11 mouse cellular contexts compared by ENCODE assay signal in genomic region chr13:99493304-99493904, GRCm38 (mm10). TPM values are rescaled to one million over a fixed set of nuclear protein-coding genes. Genes with fewer than 3 reads are reported as not detected.
A peak's percentile ranks its signal among the peaks of the same experiment; 100 is the strongest.
DNase-seq lines count a peak whose midpoint lies in the region; ATAC-seq lines count a peak whose summit lies in the region.
"Had no signal": no experiment of that assay in that cellular context is flagged by ENCODE, and none has a peak within 500 bp of the region (broad histone marks: within the 10 kb centered on the region; RNA-seq: fewer than 3 reads in every experiment).

No protein-coding gene starts in this region.

- WGBS in neural tube, embryonic 11.5 days: 62% methylated on average over 5 of the region's 5 CpGs
- WGBS in hindbrain, embryonic 12.5 days: 43% methylated on average over 5 of the region's 5 CpGs
- WGBS in midbrain, embryonic 15.5 days: 15% methylated on average over 5 of the region's 5 CpGs

- no peak overlapping the region for H3K4me2 ChIP-seq in neural tube, embryonic 11.5 days (ENCODE audit: low read depth)
- peak overlapping the region; percentile 3 for H3K4me2 ChIP-seq in hindbrain, embryonic 12.5 days (replicated peaks)
- H3K4me2 ChIP-seq in midbrain, embryonic 15.5 days: peak overlapping the region; percentile 7; the same call in 1 of the 2 replicates
- H3K4me2 ChIP-seq: liver, embryonic 11.5 days had no signal

- H3K27ac ChIP-seq in neural tube, embryonic 11.5 days (ENCODE audit: low read depth, low read length): peak overlapping the region; percentile 46; the same call in 1 of the 2 replicates
- H3K27ac ChIP-seq in hindbrain, embryonic 12.5 days: peak overlapping the region; percentile 84
- H3K27ac ChIP-seq in midbrain, embryonic 15.5 days: peak overlapping the region; percentile 65

- H3K36me3 ChIP-seq in neural tube, embryonic 11.5 days (ENCODE audit: control insufficient read depth, insufficient read depth, low read length): peaks cover 3% of the 10 kb centered on the region; the same call in 1 of the 2 replicates
- peaks cover 26% of the 10 kb centered on the region for H3K36me3 ChIP-seq in hindbrain, embryonic 12.5 days
- no peaks in the 10 kb centered on the region for H3K36me3 ChIP-seq in midbrain, embryonic 15.5 days (replicated peaks)
- H3K36me3 ChIP-seq: G1E had no signal

- H3K4me3 ChIP-seq in neural tube, embryonic 11.5 days (ENCODE audit: low read depth, low read length): no peak overlapping the region
- no peak overlapping the region for H3K4me3 ChIP-seq in hindbrain, embryonic 12.5 days
- no peak overlapping the region for H3K4me3 ChIP-seq in midbrain, embryonic 15.5 days

- no peak for DNase-seq in neural tube, embryonic 11.5 days (ENCODE audit: low spot score)
- no peak for DNase-seq in neural tube, embryonic 10.5 days (ENCODE audit: extremely low spot score, low spot score)
- no peak for DNase-seq in B cell, adult 2 months
- no peak for DNase-seq in embryo, embryonic 10.5 days (ENCODE audit: low spot score)
- DNase-seq in kidney, postnatal 25 days: no peak
- DNase-seq: gastrocnemius, postnatal 36 days; lung, postnatal 10 days had no signal

- H3K4me1 ChIP-seq in neural tube, embryonic 11.5 days (ENCODE audit: control insufficient read depth, insufficient read depth, low read length): peaks cover 22% of the 10 kb centered on the region
- H3K4me1 ChIP-seq in hindbrain, embryonic 12.5 days: peaks cover 46% of the 10 kb centered on the region
- peaks cover 64% of the 10 kb centered on the region for H3K4me1 ChIP-seq in midbrain, embryonic 15.5 days

- H3K27me3 ChIP-seq in neural tube, embryonic 11.5 days (ENCODE audit: control insufficient read depth, insufficient read depth, low read length): no peaks in the 10 kb centered on the region
- no peaks in the 10 kb centered on the region for H3K27me3 ChIP-seq in hindbrain, embryonic 12.5 days
- no peaks in the 10 kb centered on the region for H3K27me3 ChIP-seq in midbrain, embryonic 15.5 days (replicated peaks)

- no peaks in the 10 kb centered on the region for H3K9me3 ChIP-seq in neural tube, embryonic 11.5 days (ENCODE audit: control insufficient read depth, low read length)
- H3K9me3 ChIP-seq in hindbrain, embryonic 12.5 days (replicated peaks): no peaks in the 10 kb centered on the region
- no peaks in the 10 kb centered on the region for H3K9me3 ChIP-seq in midbrain, embryonic 15.5 days

- ATAC-seq in neural tube, embryonic 11.5 days (ENCODE audit: insufficient read depth, low FRiP score, low TSS enrichment): peak; percentile 57
- ATAC-seq in hindbrain, embryonic 12.5 days (ENCODE audit: low FRiP score): peak; percentile 51; the same call in 1 of the 2 replicates
- peak; percentile 16; the same call in 1 of the 2 replicates for ATAC-seq in midbrain, embryonic 15.5 days (replicated peaks)

- H3K9ac ChIP-seq in neural tube, embryonic 11.5 days (ENCODE audit: low read length): no peak overlapping the region
- H3K9ac ChIP-seq in hindbrain, embryonic 12.5 days: peak overlapping the region; percentile 35
- no peak overlapping the region; the same call in 1 of the 2 replicates for H3K9ac ChIP-seq in midbrain, embryonic 15.5 days

RNA-seq across cellular contexts. Expression of gene Map1b, which starts 22.9 kb away (rescaled TPM):
- 855 and 870 TPM in 2 replicates for polyA plus RNA-seq in neural tube, embryonic 11.5 days (2014; fragmentation: Nextera tagmentation; extraction: Ambion mirVana)
- polyA plus RNA-seq in hindbrain, embryonic 12.5 days (2016; fragmentation: Nextera tagmentation; extraction: Ambion mirVana): 1,280 and 1,328 TPM in 2 replicates
- polyA plus RNA-seq in midbrain, embryonic 15.5 days (2015; fragmentation: Nextera tagmentation; extraction: Ambion mirVana): 2,126 and 2,223 TPM in 2 replicates
- polyA plus RNA-seq: G1E had no signal
